Mouse (Mus musculus) G1E (cell line): ENCODE measurements around the gene Spag6l.

Source experiments
- CTCF ChIP-seq: IDR thresholded peaks from 2 replicates; pipeline ENCODE4 v1.5.1; 2012; ENCODE audit warnings: low read depth, low read length, inconsistent platforms, mixed read lengths
- TAL1 ChIP-seq: conservative IDR thresholded peaks from 2 replicates; pipeline ENCODE4 v1.6.1; 2012; ENCODE audit warnings: low read depth, low read length, inconsistent platforms, mixed read lengths

GRCm38 (mm10) chr16:16863978-16864377 is 34.7 kb upstream of the Spag6l start, which contains the start of gene Igll1:
- TF ChIP-seq CTCF (no peak), TAL1 (no peak)
